Mouse (Mus musculus): Measurements from ENCODE around the gene Lgals9. TPM values are rescaled to one million over a fixed set of nuclear protein-coding genes. Genes with fewer than 3 reads are reported as not detected.

Lgals9 gene
- polyA plus RNA-seq, 1 experiment from 2014 or later, result 415 TPM

DNA sequence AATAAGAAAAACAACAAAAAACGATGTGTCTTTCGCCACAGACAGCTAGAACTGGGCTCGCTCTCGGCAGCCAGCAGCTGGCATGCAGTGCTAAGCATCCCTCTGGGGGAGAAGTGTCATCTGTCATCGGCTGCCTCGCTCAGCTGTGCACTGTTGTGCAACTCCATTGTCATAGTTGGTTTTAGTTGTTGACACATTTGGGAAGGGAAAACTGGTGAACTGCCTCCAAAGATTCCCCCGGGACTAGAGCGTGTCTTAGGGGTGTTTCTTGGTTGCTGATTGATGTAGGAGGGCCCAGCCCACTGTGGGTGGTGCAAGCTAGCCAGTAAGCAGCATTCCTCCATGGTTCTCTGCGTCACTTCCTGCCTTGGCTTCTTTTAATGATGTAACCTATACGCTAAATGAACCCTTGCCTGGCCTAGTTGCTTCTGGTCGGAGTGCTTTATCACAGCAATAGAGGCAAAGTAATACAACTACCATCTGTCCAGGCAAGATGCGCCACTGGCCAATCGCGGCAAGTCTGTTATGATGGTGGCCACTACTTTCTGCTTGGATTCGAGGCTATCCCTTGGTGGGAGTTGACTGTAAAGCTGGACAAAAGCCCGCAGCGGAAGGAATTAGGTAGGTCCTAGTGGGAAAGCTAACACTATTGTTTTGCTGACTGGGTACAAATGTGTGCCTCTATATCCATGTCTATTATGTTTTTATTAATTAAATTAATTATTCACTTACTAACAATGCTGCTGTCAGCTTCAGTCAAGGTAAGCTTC, 11.2 kb downstream of the Lgals9 start:
- Histone ChIP-seq H3K79me2 (ENCODE audit: inconsistent target) (peaks cover 52% of the 10 kb centered on the region), H3K36me3 (ENCODE audit: inconsistent target) (peaks cover 99% of the 10 kb centered on the region), H3K27ac (no peak overlapping the region), H3K4me3 (ENCODE audit: inconsistent target) (no peak overlapping the region)
- 68% methylated on average over 17 of the region's 17 CpGs for WGBS (ENCODE audit: missing documents)

DNA sequence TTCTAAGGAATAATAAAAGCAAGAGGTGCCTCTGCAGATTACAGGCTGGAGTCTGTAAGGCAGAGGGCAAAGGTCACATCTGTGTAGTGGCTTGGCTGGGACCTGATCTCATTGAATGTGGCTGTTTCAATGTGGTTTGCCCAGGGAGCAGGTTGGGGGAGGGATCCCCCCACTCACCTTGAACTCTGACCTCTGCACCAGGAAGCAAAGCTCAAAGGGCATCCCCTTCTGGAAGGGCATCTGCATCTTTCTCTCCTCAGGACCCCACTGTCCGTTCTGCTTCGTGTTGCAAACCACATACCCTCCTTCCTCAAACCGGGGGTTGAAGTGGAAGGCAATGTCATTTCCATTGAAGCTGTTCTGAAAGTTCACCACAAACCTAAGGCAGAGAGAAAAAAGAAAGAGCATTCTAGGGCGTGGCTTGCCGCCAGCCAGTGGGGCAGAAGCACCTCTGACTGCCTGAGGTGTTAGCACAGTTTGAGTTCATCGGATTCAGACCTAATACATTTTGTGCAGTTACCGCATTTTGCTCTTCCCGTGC, 11.9 kb downstream of the Lgals9 start:
- 46% methylated on average over 8 of the region's 8 CpGs for WGBS (ENCODE audit: missing documents)
- Histone ChIP-seq H3K79me2 (ENCODE audit: inconsistent target) (peaks cover 45% of the 10 kb centered on the region), H3K27ac (no peak overlapping the region), H3K36me3 (ENCODE audit: inconsistent target) (peaks cover 99% of the 10 kb centered on the region), H3K4me3 (ENCODE audit: inconsistent target) (no peak overlapping the region)

DNA sequence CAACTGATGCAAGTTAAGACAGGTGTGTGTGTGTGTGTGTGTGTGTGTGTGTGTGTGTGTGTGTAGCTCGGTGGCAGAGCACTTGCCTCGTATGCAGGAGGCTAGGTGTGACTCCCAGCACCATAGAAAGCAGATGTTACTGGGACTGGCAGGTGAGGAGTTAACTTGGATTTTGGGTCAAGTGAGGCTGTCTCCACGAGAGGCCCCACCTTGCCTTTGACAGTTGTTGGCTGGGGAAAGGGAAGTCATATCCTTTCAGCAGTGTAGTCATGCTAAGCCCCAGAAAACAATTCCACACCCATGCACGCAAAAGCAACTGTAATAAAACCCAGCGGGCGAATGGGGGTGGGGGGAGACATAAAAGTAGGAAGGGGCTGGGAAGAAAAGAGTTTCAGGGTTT, 12.4 kb downstream of the Lgals9 start:
- whole genome bisulfite sequencing (ENCODE audit: missing documents), result 71% methylated on average over 6 of the region's 6 CpGs
- peaks cover 40% of the 10 kb centered on the region for H3K79me2 ChIP-seq (ENCODE audit: inconsistent target)
- H3K27ac ChIP-seq, result no peak overlapping the region
- H3K4me3 ChIP-seq (ENCODE audit: inconsistent target), result no peak overlapping the region
- peaks cover 99% of the 10 kb centered on the region for H3K36me3 ChIP-seq (ENCODE audit: inconsistent target)

DNA sequence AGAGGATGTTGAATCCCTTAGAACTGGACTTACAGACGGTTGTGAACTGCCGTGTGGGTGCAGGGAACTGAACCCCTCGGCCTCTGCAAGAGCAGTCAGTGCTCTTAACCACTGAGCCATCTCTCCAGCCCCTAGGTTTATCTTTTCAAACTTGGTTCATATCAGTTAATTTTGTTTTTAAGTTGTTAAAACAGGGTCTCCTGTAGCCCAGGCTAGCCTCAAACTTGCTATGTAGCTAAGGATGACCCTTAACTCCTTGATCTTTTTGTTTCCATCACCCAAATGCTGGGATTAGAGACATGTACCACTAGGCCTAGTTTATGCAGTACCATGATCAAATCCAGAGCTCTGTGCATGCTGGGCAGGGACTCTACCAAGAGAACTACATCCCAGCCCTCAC, 13.0 kb downstream of the Lgals9 start:
- 93% methylated on average over 3 of the region's 3 CpGs for WGBS (ENCODE audit: missing documents)
- H3K36me3 ChIP-seq (ENCODE audit: inconsistent target), result peaks cover 99% of the 10 kb centered on the region

DNA sequence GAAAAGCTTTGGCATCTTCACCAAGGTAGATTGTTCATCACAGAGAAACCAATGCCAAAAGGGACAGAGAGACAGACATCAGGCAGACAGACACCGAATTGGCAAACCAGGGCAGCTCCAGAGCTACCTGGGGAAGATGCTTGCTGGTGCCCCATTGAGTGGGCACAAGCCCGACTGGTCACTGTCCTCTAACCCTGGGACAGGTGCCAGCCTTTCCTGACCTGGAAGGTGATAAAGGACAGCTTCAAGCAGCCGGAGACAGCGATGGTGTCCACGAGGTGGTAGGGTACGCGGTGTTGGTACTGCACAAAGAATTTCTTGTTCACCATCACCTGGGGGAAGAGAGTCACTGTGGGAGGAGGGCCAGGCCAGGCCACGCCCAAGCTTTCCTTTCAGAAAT, 13.7 kb downstream of the Lgals9 start:
- WGBS (ENCODE audit: missing documents), result 98% methylated on average over 8 of the region's 8 CpGs
- Histone ChIP-seq H3K79me2 (ENCODE audit: inconsistent target) (peaks cover 27% of the 10 kb centered on the region), H3K36me3 (ENCODE audit: inconsistent target) (peaks cover 99% of the 10 kb centered on the region), H3K27ac (no peak overlapping the region), H3K4me3 (ENCODE audit: inconsistent target) (no peak overlapping the region)

More for the DNA sequence above, 13.0 kb downstream of the Lgals9 start:
- H3K79me2 ChIP-seq (ENCODE audit: inconsistent target), result peaks cover 34% of the 10 kb centered on the region
- H3K27ac ChIP-seq, result no peak overlapping the region
- no peak overlapping the region for H3K4me3 ChIP-seq (ENCODE audit: inconsistent target)

DNA sequence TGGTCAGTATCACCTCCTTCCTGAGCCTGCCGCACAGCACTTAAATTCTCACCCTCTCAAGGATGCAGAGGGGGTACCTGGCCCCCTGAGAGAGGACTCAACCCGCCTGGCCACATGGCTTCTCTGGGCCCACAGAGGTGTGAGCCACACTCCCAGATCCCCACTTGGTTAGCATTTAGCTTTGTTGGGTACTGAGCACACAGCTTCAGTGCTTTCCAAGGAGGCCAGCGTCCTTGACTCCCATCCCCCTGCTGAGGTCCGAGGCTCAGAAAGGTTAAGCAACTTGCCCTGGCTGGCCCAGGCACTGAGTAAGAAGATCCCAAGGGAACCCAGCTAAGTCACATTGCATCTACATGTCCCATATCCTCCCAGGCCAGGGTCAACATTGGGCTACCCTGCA, 16.6 kb downstream of the Lgals9 start:
- peaks cover 97% of the 10 kb centered on the region for H3K36me3 ChIP-seq (ENCODE audit: inconsistent target)

DNA sequence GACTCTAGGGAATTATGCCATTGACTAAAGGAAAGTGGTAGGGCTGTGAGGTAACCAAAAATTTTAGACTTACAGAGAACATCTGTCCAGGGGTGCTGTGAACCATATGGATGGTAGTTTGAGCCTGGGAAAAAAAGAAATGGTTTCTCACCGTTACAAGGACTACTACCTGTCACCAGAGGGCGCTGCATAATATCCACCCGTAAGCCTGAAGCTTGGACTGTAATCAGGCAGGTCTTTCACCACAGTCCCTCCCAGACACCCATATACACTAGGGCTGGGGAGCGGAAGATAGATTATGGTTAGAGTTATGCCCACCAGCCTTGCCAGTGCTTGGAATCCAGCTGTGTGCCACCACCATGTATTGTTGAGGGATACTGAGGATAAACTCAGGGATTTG, 17.4 kb downstream of the Lgals9 start:
- WGBS (ENCODE audit: missing documents), result 41% methylated on average over 4 of the region's 4 CpGs
- Histone ChIP-seq H3K27ac (no peak overlapping the region), H3K36me3 (ENCODE audit: inconsistent target) (peaks cover 97% of the 10 kb centered on the region), H3K4me3 (ENCODE audit: inconsistent target) (no peak overlapping the region), H3K79me2 (ENCODE audit: inconsistent target) (no peaks in the 10 kb centered on the region; the same call in 1 of the 2 replicates)

More for the DNA sequence above, 16.6 kb downstream of the Lgals9 start:
- Histone ChIP-seq H3K79me2 (ENCODE audit: inconsistent target) (no peaks in the 10 kb centered on the region; the same call in 1 of the 2 replicates), H3K4me3 (ENCODE audit: inconsistent target) (no peak overlapping the region), H3K27ac (no peak overlapping the region)
- WGBS (ENCODE audit: missing documents), result 89% methylated on average over 4 of the region's 4 CpGs

DNA sequence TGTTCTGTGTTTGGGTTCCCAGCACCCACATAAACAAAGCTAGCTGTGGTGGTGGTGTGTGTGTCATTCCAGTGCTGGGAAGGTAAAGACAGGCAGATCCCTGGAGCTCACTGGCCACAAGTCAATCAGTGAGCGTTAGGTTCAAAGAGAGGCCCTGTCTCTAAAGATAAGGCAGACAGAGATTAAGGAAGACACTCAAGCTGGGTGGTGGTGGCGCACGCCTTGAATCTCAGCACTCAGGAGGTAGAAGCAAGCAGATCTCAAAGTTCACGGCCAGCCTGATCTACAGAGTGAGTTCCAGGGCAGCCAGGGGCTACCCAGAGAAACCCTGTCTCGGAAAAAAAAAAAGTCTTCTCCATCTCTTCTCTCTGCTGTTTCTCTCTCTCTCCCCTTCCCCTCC, 23.5 kb downstream of the Lgals9 start:
- Histone ChIP-seq H3K27ac (no peak overlapping the region), H3K79me2 (ENCODE audit: inconsistent target) (no peaks in the 10 kb centered on the region), H3K36me3 (ENCODE audit: inconsistent target) (peaks cover 38% of the 10 kb centered on the region), H3K4me3 (ENCODE audit: inconsistent target) (no peak overlapping the region)
- WGBS (ENCODE audit: missing documents), result 89% methylated on average over 5 of the region's 5 CpGs

DNA sequence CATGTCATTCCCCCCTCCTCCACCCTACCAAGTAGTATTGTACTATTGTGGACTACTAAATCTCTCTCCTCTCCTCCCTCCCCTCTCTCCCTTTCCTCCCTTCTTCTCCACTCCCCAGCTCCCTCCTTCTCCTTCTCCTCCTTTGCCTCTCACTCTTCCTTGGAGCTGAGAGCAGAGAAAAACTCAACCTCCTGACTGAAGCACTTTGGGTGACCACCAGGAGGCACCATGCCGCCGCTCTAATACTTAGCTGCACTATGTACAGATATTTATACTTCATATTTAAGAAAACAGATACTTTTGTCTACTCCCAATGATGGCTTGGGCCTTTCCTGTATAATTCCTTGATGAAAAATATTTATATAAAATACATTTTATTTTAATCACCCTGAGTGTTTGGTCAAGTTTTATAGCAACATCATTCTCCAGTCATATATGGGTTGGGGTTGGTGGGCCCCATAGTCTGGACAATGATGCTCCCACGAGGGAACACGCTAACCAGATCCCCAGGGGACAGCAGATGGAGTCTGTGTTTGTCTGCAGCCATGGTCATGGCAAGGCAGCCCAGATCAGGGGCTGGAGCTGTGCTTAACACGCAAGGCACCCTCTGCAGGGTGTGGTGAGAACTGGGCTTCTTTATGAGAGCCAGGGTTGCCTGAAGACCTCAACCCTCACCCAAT, 24.8 kb downstream of the Lgals9 start:
- WGBS (ENCODE audit: missing documents), result 79% methylated on average over 5 of the region's 5 CpGs

DNA sequence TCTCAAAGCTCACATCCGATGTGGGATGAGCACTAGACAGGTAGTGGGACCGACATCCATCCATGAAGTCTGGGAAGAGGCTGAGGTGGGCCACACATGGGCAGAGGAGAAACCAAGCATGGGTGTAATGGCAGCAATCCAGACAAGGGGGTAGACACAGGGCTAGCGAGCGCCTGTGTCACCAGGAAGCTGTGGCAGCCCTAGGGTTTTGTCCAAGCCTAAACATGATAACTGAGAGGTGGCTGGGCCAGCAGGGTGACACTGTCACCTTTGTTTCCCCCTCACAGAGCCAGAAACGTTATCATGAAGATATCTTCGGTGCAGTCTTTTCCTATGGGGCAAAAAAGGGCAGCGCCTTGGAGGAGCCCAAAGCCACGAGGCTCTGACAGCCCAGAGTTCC, 25.4 kb downstream of the Lgals9 start:
- no peak overlapping the region for H3K4me3 ChIP-seq (ENCODE audit: inconsistent target)
- H3K27ac ChIP-seq, result no peak overlapping the region
- H3K36me3 ChIP-seq (ENCODE audit: inconsistent target), result peaks cover 21% of the 10 kb centered on the region
- 80% methylated on average over 7 of the region's 8 CpGs for WGBS (ENCODE audit: missing documents)
- H3K79me2 ChIP-seq (ENCODE audit: inconsistent target), result no peaks in the 10 kb centered on the region

More for the DNA sequence above, 24.8 kb downstream of the Lgals9 start:
- no peak overlapping the region for H3K4me3 ChIP-seq (ENCODE audit: inconsistent target)
- no peaks in the 10 kb centered on the region for H3K79me2 ChIP-seq (ENCODE audit: inconsistent target)
- H3K27ac ChIP-seq, result no peak overlapping the region
- peaks cover 28% of the 10 kb centered on the region for H3K36me3 ChIP-seq (ENCODE audit: inconsistent target)

DNA sequence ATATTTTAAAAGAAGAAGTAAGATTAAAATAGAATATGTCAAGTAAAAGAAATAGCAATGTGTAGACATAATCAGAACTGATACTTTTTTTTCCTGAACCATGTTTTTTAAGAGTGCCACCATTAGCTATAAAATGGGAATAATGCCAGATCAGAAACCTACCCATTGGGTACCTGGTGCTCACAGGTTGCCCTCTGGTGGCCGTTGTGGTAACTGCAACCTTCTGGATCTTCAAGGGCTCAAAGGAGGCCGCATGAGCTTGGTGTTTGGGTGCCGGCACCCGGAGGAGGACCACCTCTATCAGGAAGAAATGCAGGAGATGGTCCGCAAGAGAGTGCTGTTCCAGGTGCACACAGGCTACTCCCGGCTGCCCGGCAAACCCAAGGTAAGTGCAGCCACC, 28.5 kb downstream of the Lgals9 start:
- H3K4me3 ChIP-seq (ENCODE audit: inconsistent target), result no peak overlapping the region
- WGBS (ENCODE audit: missing documents), result 7% methylated on average over 7 of the region's 7 CpGs
- H3K79me2 ChIP-seq (ENCODE audit: inconsistent target), result no peaks in the 10 kb centered on the region
- no peaks in the 10 kb centered on the region for H3K36me3 ChIP-seq (ENCODE audit: inconsistent target)
- H3K27ac ChIP-seq, result no peak overlapping the region

DNA sequence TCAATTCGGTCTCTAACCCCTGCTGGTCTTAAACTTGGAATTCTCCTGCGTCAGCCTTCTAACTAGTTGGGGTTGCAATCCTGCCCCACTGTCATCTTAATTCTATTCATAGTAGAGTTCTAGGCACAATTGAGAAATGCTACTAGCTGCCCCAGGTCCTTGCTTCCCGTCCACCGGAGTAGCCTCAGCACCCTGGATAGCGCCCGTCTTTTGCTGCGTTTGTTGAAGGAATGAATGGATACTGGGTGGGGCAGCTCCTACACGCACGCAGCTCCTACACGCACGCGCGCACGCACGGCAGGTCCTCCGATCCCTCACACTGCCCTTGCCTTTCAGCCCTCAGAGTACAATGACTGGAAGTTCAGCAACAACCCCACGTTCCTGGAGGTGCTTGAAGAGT, 32.3 kb downstream of the Lgals9 start:
- Histone ChIP-seq H3K27ac (no peak overlapping the region), H3K36me3 (ENCODE audit: inconsistent target) (no peaks in the 10 kb centered on the region), H3K79me2 (ENCODE audit: inconsistent target) (no peaks in the 10 kb centered on the region), H3K4me3 (ENCODE audit: inconsistent target) (no peak overlapping the region)
- WGBS (ENCODE audit: missing documents), result 10% methylated on average over 17 of the region's 17 CpGs

DNA sequence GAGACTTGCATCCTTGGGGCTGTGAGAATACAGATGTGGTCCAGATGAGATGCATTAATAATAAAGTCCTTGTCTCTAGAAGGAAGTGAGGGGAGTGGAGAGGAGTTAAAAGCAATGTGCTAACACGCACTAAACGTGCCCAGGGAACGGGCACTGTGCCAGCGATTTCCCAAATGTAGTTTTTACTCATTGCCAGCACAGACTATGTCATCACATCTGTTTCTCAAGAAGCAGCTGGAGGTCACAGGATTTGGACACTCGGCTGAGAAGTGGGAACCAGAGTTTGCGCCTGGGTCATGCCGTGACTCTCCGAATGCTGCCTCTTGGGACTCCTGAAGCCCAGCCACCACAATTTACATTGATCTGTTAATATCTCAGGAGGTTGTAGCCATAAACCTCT, 34.4 kb downstream of the Lgals9 start:
- H3K36me3 ChIP-seq (ENCODE audit: inconsistent target), result no peaks in the 10 kb centered on the region
- 40% methylated on average over 8 of the region's 8 CpGs for WGBS (ENCODE audit: missing documents)

DNA sequence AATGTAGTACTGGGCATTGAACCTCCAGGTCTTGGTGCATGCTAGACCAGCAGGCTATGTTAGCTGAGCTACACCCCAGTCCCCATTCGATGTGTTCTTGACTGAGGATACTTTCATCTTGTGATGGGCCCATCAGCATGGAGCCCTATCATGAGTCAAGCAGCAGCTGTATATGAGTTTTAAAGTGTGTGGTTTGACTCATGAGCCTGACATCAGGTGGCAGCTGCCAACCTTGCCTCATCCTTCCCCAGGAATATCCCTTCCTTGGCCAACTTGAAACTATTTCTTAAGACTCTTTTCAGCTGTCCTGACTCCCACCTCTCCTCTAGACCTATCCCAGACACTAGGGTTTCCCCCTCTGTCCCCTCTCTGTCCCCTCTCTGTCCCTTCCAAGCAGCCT, 41.7 kb downstream of the Lgals9 start:
- H3K4me3 ChIP-seq (ENCODE audit: inconsistent target), result no peak overlapping the region
- no peaks in the 10 kb centered on the region for H3K79me2 ChIP-seq (ENCODE audit: inconsistent target)
- H3K27ac ChIP-seq, result no peak overlapping the region
- H3K36me3 ChIP-seq (ENCODE audit: inconsistent target), result no peaks in the 10 kb centered on the region
- 100% methylated on average over 1 of the region's 1 CpGs for WGBS (ENCODE audit: missing documents)

More for the DNA sequence above, 34.4 kb downstream of the Lgals9 start:
- no peak overlapping the region for H3K27ac ChIP-seq
- H3K4me3 ChIP-seq (ENCODE audit: inconsistent target), result no peak overlapping the region
- no peaks in the 10 kb centered on the region for H3K79me2 ChIP-seq (ENCODE audit: inconsistent target)

DNA sequence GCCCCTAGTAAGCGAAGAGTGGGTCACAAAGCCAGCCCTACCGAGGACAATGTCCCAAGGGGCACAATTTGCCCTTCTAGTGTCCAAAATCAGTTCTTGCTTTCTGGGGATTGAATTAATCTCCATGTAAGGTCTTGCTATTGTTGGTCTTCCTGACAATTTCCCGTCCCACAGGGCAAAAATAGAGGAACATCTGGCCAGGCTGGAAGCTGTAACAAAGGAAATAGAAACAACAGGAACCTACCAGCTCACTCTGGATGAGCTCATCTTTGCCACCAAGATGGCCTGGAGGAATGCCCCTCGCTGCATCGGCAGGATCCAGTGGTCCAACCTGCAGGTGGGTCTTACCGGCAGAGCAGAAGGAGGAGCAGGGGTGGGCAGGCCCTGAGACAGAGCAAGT, 49.6 kb downstream of the Lgals9 start:
- Histone ChIP-seq H3K27ac (no peak overlapping the region), H3K36me3 (ENCODE audit: inconsistent target) (no peaks in the 10 kb centered on the region), H3K4me3 (ENCODE audit: inconsistent target) (no peak overlapping the region), H3K79me2 (ENCODE audit: inconsistent target) (no peaks in the 10 kb centered on the region)
- 65% methylated on average over 6 of the region's 6 CpGs for WGBS (ENCODE audit: missing documents)

All from macrophage (primary cell).